Mouse (Mus musculus) bone marrow, adult 2 months (tissue): ENCODE results near the gene Rgs6. TPM values are rescaled to one million over a fixed set of nuclear protein-coding genes. Genes with fewer than 3 reads are reported as not detected.

Experiments used
- H3K27ac ChIP-seq: fragments of 200-500 bp; 2 replicates; pipeline ENCODE4 v1.5.1; 2012; ENCODE audit warnings: low read depth, mild to moderate bottlenecking, control low read depth, inconsistent platforms, low read length; ENCODE audit not compliant: control insufficient read depth, poor library complexity, insufficient read depth
- H3K4me1 ChIP-seq: fragments of 200-500 bp; 2 replicates; pipeline ENCODE4 v1.6.1; 2011; ENCODE audit warnings: low read length; ENCODE audit not compliant: control insufficient read depth, insufficient read depth
- H3K4me3 ChIP-seq: fragments of 200-500 bp; replicated peaks from 2 replicates; pipeline ENCODE3; 2011; ENCODE audit warnings: mild to moderate bottlenecking, low read depth, low read length, control low read depth; ENCODE audit not compliant: control insufficient read depth
- CTCF ChIP-seq: fragments of 200-500 bp; IDR thresholded peaks from 2 replicates; pipeline ENCODE4 v1.5.1; 2011; ENCODE audit warnings: low read length, control low read depth; ENCODE audit not compliant: control insufficient read depth, insufficient read depth
- POLR2A ChIP-seq: fragments of 200-500 bp; IDR thresholded peaks from 2 replicates; pipeline ENCODE4 v1.6.1; 2011; ENCODE audit warnings: low read depth, mild to moderate bottlenecking, control low read depth, low read length, borderline replicate concordance; ENCODE audit not compliant: control insufficient read depth
- WGBS: fragments of 180-500 bp; shearing (Covaris S2); methylation state at CpG from one replicate; pipeline ENCODE4 v1.1.7; 2018; 5-methylcytosine and 5-hydroxymethylcytosine counted together
- polyA plus RNA-seq: library from polyadenylated mRNA; stranded (reverse); fragments of >200 nt; gene quantifications from 2 replicates; pipeline ENCODE4 v1.2.4, GENCODE M21; 2011; ENCODE audit warnings: low replicate concordance; ENCODE audit not compliant: missing spikeins, insufficient read depth, insufficient read length

Gene Rgs6
- polyA plus RNA-seq, 1 experiment = 1.6 TPM

GRCm38 (mm10) chr12:82587348-82587895 is 670 bp upstream of the Rgs6 start:
- Histone ChIP-seq H3K4me3 (no peak overlapping the region), H3K4me1 (no peaks in the 10 kb centered on the region), H3K27ac (no peak overlapping the region)
- 82% methylated on average over 7 of the region's 7 CpGs for WGBS
- TF ChIP-seq POLR2A = no peak
- no peak for TF ChIP-seq CTCF

GRCm38 (mm10) chr12:82588846-82589630 is 946 bp downstream of the Rgs6 start:
- 68% methylated on average over 19 of the region's 19 CpGs for WGBS
- H3K27ac ChIP-seq = no peak overlapping the region
- TF ChIP-seq POLR2A = no peak
- no peak for TF ChIP-seq CTCF

GRCm38 (mm10) chr12:82599011-82599410 is 10.9 kb downstream of the Rgs6 start:
- Histone ChIP-seq H3K4me1 (no peaks in the 10 kb centered on the region), H3K27ac (no peak overlapping the region), H3K4me3 (no peak overlapping the region)
- 86% methylated on average over 2 of the region's 2 CpGs for WGBS
- no peak for TF ChIP-seq POLR2A
- no peak for TF ChIP-seq CTCF

More at GRCm38 (mm10) chr12:82588846-82589630, 946 bp downstream of the Rgs6 start:
- H3K4me3 ChIP-seq = no peak overlapping the region
- no peaks in the 10 kb centered on the region for H3K4me1 ChIP-seq

- Histone ChIP-seq H3K4me1 (no peaks in the 10 kb centered on the region), H3K4me3 (no peak overlapping the region), H3K27ac (no peak overlapping the region)
- 78% methylated on average over 6 of the region's 6 CpGs for WGBS
- TF ChIP-seq CTCF (no peak), POLR2A (no peak)
Observed at GRCm38 (mm10) chr12:82600406-82600805, 12.3 kb downstream of the Rgs6 start.

GRCm38 (mm10) chr12:82602823-82603222 is 14.7 kb downstream of the Rgs6 start:
- TF ChIP-seq CTCF (no peak), POLR2A (no peak)
- Histone ChIP-seq H3K27ac (no peak overlapping the region), H3K4me1 (no peaks in the 10 kb centered on the region), H3K4me3 (no peak overlapping the region)
- 73% methylated on average over 4 of the region's 4 CpGs for WGBS

- H3K27ac ChIP-seq = no peak overlapping the region
- H3K4me3 ChIP-seq = no peak overlapping the region
- H3K4me1 ChIP-seq = no peaks in the 10 kb centered on the region
- 78% methylated on average over 1 of the region's 1 CpGs for WGBS
- TF ChIP-seq POLR2A (no peak), CTCF (no peak)
Observed at GRCm38 (mm10) chr12:82603308-82603707, 15.2 kb downstream of the Rgs6 start.

- Histone ChIP-seq H3K4me3 (no peak overlapping the region), H3K4me1 (no peaks in the 10 kb centered on the region), H3K27ac (no peak overlapping the region)
- 67% methylated on average over 4 of the region's 4 CpGs for WGBS
- no peak for TF ChIP-seq CTCF
- no peak for TF ChIP-seq POLR2A
Observed at GRCm38 (mm10) chr12:82603979-82604378, 15.9 kb downstream of the Rgs6 start.

GRCm38 (mm10) chr12:82612769-82613660 is 24.9 kb downstream of the Rgs6 start:
- 80% methylated on average over 13 of the region's 13 CpGs for WGBS
- H3K4me3 ChIP-seq = no peak overlapping the region
- H3K4me1 ChIP-seq = no peaks in the 10 kb centered on the region
- H3K27ac ChIP-seq = no peak overlapping the region
- TF ChIP-seq CTCF (no peak), POLR2A (no peak)
